ENCODE assay signal across 23 mouse cellular contexts in genomic region chr1:150202022-150202421, GRCm38 (mm10).
DNase-seq lines count a peak whose midpoint lies in the region; ATAC-seq and TF ChIP-seq lines count a peak whose summit lies in the region.
"Had no signal": no experiment of that assay in that cellular context is flagged by ENCODE, and none has a peak within 500 bp of the region (broad histone marks: within the 10 kb centered on the region; RNA-seq: fewer than 3 reads in every experiment).

No protein-coding gene starts in this region.

- no peak for ATAC-seq in intestine, postnatal 0 days
- no peak for ATAC-seq in intestine, embryonic 15.5 days
- ATAC-seq in hindbrain, embryonic 12.5 days (ENCODE audit: low FRiP score), result no peak
- ATAC-seq: forebrain, embryonic 16.5 days; midbrain, embryonic 13.5 days had no signal

- no peak overlapping the region for H3K4me3 ChIP-seq in intestine, postnatal 0 days (ENCODE audit: low read depth, low read length)
- H3K4me3 ChIP-seq in intestine, embryonic 15.5 days (replicated peaks), result no peak overlapping the region
- H3K4me3 ChIP-seq in hindbrain, embryonic 12.5 days, result no peak overlapping the region
- H3K4me3 ChIP-seq: heart, embryonic 12.5 days; limb, embryonic 13.5 days; liver, embryonic 13.5 days; lung, embryonic 15.5 days; midbrain, embryonic 13.5 days; neural tube, embryonic 15.5 days; stomach, embryonic 15.5 days had no signal

- H3K9me3 ChIP-seq in intestine, postnatal 0 days (ENCODE audit: control insufficient read depth), result no peaks in the 10 kb centered on the region
- no peaks in the 10 kb centered on the region for H3K9me3 ChIP-seq in intestine, embryonic 15.5 days
- H3K9me3 ChIP-seq in hindbrain, embryonic 12.5 days (replicated peaks), result no peaks in the 10 kb centered on the region
- H3K9me3 ChIP-seq: heart, embryonic 12.5 days; limb, embryonic 13.5 days; liver, embryonic 13.5 days; lung, embryonic 15.5 days; midbrain, embryonic 13.5 days; neural tube, embryonic 15.5 days; stomach, embryonic 15.5 days had no signal

- DNase-seq in 3134 (ENCODE audit: extremely low read depth, insufficient read length, low spot score) (peak; percentile 16), MEL-GATA-1-ER (ENCODE audit: extremely low read depth, low read depth) (peak; percentile 7)
- DNase-seq in fibroblast of lung, adult 2 months (ENCODE audit: low read depth), result peak; percentile 44
- DNase-seq in left cerebral cortex, adult 11 months (ENCODE audit: low spot score), result no peak
- no peak for DNase-seq in adrenal gland, postnatal 14 days
- DNase-seq: adrenal gland, postnatal 36 days; cerebellum, adult 2 months; cerebellum, postnatal 36 days; heart, adult 11 months; heart, postnatal 14 days; liver, embryonic 13.5 days; retina, postnatal 1 day had no signal

- H3K27ac ChIP-seq in intestine, postnatal 0 days (ENCODE audit: low read depth, low read length), result no peak overlapping the region
- H3K27ac ChIP-seq in intestine, embryonic 15.5 days, result no peak overlapping the region
- H3K27ac ChIP-seq in hindbrain, embryonic 12.5 days, result no peak overlapping the region
- H3K27ac ChIP-seq: hindbrain, embryonic 14.5 days; limb, embryonic 13.5 days; liver, embryonic 13.5 days; lung, embryonic 15.5 days; midbrain, embryonic 13.5 days; neural tube, embryonic 15.5 days; stomach, embryonic 15.5 days had no signal

- H3K9ac ChIP-seq in intestine, postnatal 0 days (ENCODE audit: low read depth, low read length), result no peak overlapping the region
- H3K9ac ChIP-seq in intestine, embryonic 15.5 days, result no peak overlapping the region
- H3K9ac ChIP-seq in hindbrain, embryonic 12.5 days, result no peak overlapping the region
- H3K9ac ChIP-seq: heart, embryonic 12.5 days; hindbrain, embryonic 14.5 days; limb, embryonic 13.5 days; liver, embryonic 13.5 days; lung, embryonic 15.5 days; midbrain, embryonic 13.5 days; neural tube, embryonic 15.5 days; stomach, embryonic 15.5 days had no signal

- H3K4me2 ChIP-seq in intestine, postnatal 0 days (replicated peaks; ENCODE audit: low read depth), result no peak overlapping the region
- no peak overlapping the region for H3K4me2 ChIP-seq in intestine, embryonic 15.5 days (replicated peaks)
- no peak overlapping the region for H3K4me2 ChIP-seq in hindbrain, embryonic 12.5 days (replicated peaks)
- H3K4me2 ChIP-seq: heart, embryonic 12.5 days; hindbrain, embryonic 14.5 days; limb, embryonic 13.5 days; liver, embryonic 13.5 days; lung, embryonic 15.5 days; midbrain, embryonic 13.5 days; neural tube, embryonic 15.5 days; stomach, embryonic 15.5 days had no signal

- no peaks in the 10 kb centered on the region for H3K4me1 ChIP-seq in intestine, postnatal 0 days (replicated peaks; ENCODE audit: control insufficient read depth, insufficient read depth, low read length)
- H3K4me1 ChIP-seq in intestine, embryonic 15.5 days (replicated peaks), result no peaks in the 10 kb centered on the region
- H3K4me1 ChIP-seq in hindbrain, embryonic 12.5 days, result no peaks in the 10 kb centered on the region
- H3K4me1 ChIP-seq: heart, embryonic 12.5 days; limb, embryonic 13.5 days; liver, embryonic 13.5 days; lung, embryonic 15.5 days; midbrain, embryonic 13.5 days; neural tube, embryonic 15.5 days; stomach, embryonic 15.5 days had no signal

- H3K27me3 ChIP-seq in intestine, postnatal 0 days (replicated peaks; ENCODE audit: control insufficient read depth, insufficient read depth, low read length), result no peaks in the 10 kb centered on the region
- H3K27me3 ChIP-seq in intestine, embryonic 15.5 days (replicated peaks), result no peaks in the 10 kb centered on the region
- no peaks in the 10 kb centered on the region for H3K27me3 ChIP-seq in hindbrain, embryonic 12.5 days
- H3K27me3 ChIP-seq: heart, embryonic 12.5 days; limb, embryonic 13.5 days; liver, embryonic 13.5 days; lung, embryonic 15.5 days; midbrain, embryonic 13.5 days; neural tube, embryonic 15.5 days; stomach, embryonic 15.5 days had no signal

- H3K36me3 ChIP-seq in intestine, postnatal 0 days (ENCODE audit: control insufficient read depth, insufficient read depth), result no peaks in the 10 kb centered on the region
- H3K36me3 ChIP-seq in intestine, embryonic 15.5 days, result no peaks in the 10 kb centered on the region
- no peaks in the 10 kb centered on the region for H3K36me3 ChIP-seq in hindbrain, embryonic 12.5 days
- H3K36me3 ChIP-seq: heart, embryonic 12.5 days; limb, embryonic 13.5 days; liver, embryonic 13.5 days; lung, embryonic 15.5 days; midbrain, embryonic 13.5 days; neural tube, embryonic 15.5 days; stomach, embryonic 15.5 days had no signal

- peak; percentile 37; the same call in 1 of the 2 replicates for TF ChIP-seq CTCF in intestine, postnatal 0 days (IDR thresholded peaks at IDR 0.05; ENCODE audit: low read depth)

- WGBS in intestine, postnatal 0 days, result 76% methylated on average over 2 of the region's 2 CpGs
- 70% methylated on average over 2 of the region's 2 CpGs for WGBS in intestine, embryonic 15.5 days
- WGBS in hindbrain, embryonic 12.5 days, result 86% methylated on average over 2 of the region's 2 CpGs

Comparison
In these comparisons a context has a peak if more than half of its experiments do, and no peak if none do; other contexts are left out.
1. DNase-seq: peak in 3134 (single experiment), MEL-GATA-1-ER (single experiment) and fibroblast of lung, adult 2 months (single experiment); none in left cerebral cortex, adult 11 months (single experiment) and adrenal gland, postnatal 14 days (single experiment).